Mouse (Mus musculus) liver, embryonic 16.5 days (tissue): ENCODE measurements around the gene Slc16a12. TPM values are rescaled to one million over a fixed set of nuclear protein-coding genes. Genes with fewer than 3 reads are reported as not detected.

ENCODE experiments used
- ATAC-seq: fragments of 200-750 bp; cut with Nextera tagmentation; 2 replicates; pipeline ENCODE4 v1.8.0; 2017; ENCODE audit warnings: low read depth, mild to moderate bottlenecking, moderate number of reproducible peaks, moderate library complexity
- H3K27ac ChIP-seq: fragments of 300-500 bp; sonication (generic); 2 replicates; pipeline ENCODE4 v1.5.1; 2014; ENCODE audit warnings: mild to moderate bottlenecking, low read length
- H3K27me3 ChIP-seq: fragments of 300-500 bp; sonication (generic); 2 replicates; pipeline ENCODE4 v1.6.1; 2014; ENCODE audit warnings: low read depth, low read length, mixed read lengths; ENCODE audit not compliant: control insufficient read depth, insufficient read depth
- H3K36me3 ChIP-seq: fragments of 300-500 bp; sonication (generic); 2 replicates; pipeline ENCODE4 v1.6.1; 2014; ENCODE audit warnings: mild to moderate bottlenecking; ENCODE audit not compliant: control insufficient read depth, insufficient read depth
- H3K4me1 ChIP-seq: fragments of 300-500 bp; sonication (generic); 2 replicates; pipeline ENCODE4 v1.6.1; 2014; ENCODE audit warnings: low read depth, low read length, mixed read lengths; ENCODE audit not compliant: control insufficient read depth
- H3K4me2 ChIP-seq: fragments of 300-500 bp; sonication (generic); 2 replicates; pipeline ENCODE4 v1.6.1; 2014; ENCODE audit warnings: low read depth, low read length, mixed read lengths
- H3K4me3 ChIP-seq: fragments of 300-500 bp; sonication (generic); 2 replicates; pipeline ENCODE4 v1.5.1; 2014; ENCODE audit warnings: low read depth, mild to moderate bottlenecking, low read length
- H3K9ac ChIP-seq: fragments of 300-500 bp; sonication (generic); 2 replicates; pipeline ENCODE4 v1.6.1; 2014; ENCODE audit warnings: low read depth, low read length
- H3K9me3 ChIP-seq: fragments of 300-500 bp; sonication (generic); replicated peaks from 2 replicates; pipeline ENCODE4 v1.6.1; 2016; ENCODE audit warnings: low read length; ENCODE audit not compliant: control insufficient read depth
- WGBS: fragments of 180-500 bp; shearing (Covaris S2); extraction: QIAGEN DNeasy Blood & Tissue Kit; methylation state at CpG from one replicate; pipeline ENCODE4 v1.1.7; 2014; ENCODE audit not compliant: insufficient replicate concordance; 5-methylcytosine and 5-hydroxymethylcytosine counted together
- polyA plus RNA-seq: library from polyadenylated mRNA; unstranded; fragments of >200 nt; fragmentation: Nextera tagmentation; extraction: Ambion mirVana; gene quantifications from 2 replicates; pipeline ENCODE4 v1.2.1, GENCODE M21; 2015

Gene Slc16a12
- polyA plus RNA-seq, 1 experiment from 2014 or later, result 16.5 TPM

DNA sequence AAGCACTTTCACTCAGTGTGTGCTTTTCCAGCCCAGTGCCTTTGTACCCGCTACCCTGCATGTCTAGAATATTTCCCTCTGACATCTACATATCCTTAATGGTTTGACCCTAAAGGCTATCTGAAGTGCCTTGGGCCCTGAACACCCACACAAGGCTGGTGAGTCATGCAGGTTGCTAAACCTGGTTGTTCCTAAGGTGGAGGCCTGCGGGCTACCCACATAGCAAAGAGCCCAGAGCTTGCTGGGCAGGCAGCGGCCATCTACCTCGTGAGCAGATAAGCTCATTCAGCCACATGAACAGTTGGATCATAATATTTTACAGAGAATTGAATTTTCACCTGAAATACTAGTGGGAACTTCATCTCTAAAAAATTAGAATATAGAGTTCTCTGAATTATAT is 11.2 kb downstream of the Slc16a12 start:
- H3K4me1 ChIP-seq, result no peaks in the 10 kb centered on the region
- no peak overlapping the region for H3K9ac ChIP-seq
- no peak overlapping the region for H3K4me2 ChIP-seq
- 72% methylated on average over 4 of the region's 4 CpGs for WGBS
- no peak overlapping the region for H3K4me3 ChIP-seq
- H3K9me3 ChIP-seq, result no peaks in the 10 kb centered on the region
- no peaks in the 10 kb centered on the region for H3K36me3 ChIP-seq
- no peak overlapping the region for H3K27ac ChIP-seq
- no peaks in the 10 kb centered on the region for H3K27me3 ChIP-seq
- no peak for ATAC-seq

DNA sequence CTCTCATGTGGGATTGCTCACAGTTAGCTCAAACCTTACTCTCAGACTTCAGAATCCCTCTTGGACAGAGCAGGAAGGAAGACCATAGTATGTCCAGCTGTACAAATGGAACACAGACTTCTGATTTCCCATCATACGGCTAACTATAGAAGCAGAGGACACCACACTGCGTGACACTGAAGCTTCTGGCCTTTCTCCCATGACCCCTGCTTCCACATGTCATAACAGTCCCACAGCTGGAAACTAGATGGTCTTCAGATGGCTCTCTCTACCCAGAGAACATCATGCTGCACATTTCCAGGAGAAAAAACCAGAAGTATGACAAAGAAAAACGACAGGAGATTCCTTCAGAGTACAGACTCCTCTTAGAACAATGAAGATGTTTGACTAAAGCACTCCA is 14.1 kb downstream of the Slc16a12 start:
- Histone ChIP-seq H3K27ac (no peak overlapping the region), H3K4me2 (no peak overlapping the region), H3K4me3 (no peak overlapping the region), H3K36me3 (no peaks in the 10 kb centered on the region), H3K9ac (no peak overlapping the region), H3K4me1 (no peaks in the 10 kb centered on the region), H3K9me3 (no peaks in the 10 kb centered on the region), H3K27me3 (no peaks in the 10 kb centered on the region)
- ATAC-seq, result no peak
- WGBS, result 61% methylated on average over 3 of the region's 3 CpGs

DNA sequence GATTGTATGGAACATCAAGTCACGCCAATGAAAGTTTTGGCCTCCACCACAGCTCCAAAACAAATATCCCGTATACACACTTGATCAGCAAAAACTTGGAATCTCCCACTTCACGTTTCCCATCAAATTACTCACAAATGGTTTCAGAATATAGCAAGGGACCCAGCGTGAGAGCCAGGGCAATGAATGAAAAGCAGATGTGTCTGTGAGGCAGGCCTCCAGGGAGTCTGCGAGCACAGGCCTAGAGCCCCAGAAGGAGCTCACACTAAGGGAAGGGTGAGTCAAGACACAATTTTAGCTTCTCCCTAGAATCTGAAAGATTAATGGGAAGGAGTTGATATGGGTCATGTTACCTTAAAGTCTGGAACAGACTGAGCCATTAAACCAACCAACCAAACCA is 15.7 kb downstream of the Slc16a12 start:
- WGBS, result 61% methylated on average over 5 of the region's 5 CpGs
- no peak overlapping the region for H3K27ac ChIP-seq
- H3K4me1 ChIP-seq, result no peaks in the 10 kb centered on the region
- no peak overlapping the region for H3K9ac ChIP-seq
- no peaks in the 10 kb centered on the region for H3K27me3 ChIP-seq
- ATAC-seq, result no peak
- H3K36me3 ChIP-seq, result no peaks in the 10 kb centered on the region
- H3K9me3 ChIP-seq, result no peaks in the 10 kb centered on the region
- H3K4me3 ChIP-seq, result no peak overlapping the region
- no peak overlapping the region for H3K4me2 ChIP-seq

DNA sequence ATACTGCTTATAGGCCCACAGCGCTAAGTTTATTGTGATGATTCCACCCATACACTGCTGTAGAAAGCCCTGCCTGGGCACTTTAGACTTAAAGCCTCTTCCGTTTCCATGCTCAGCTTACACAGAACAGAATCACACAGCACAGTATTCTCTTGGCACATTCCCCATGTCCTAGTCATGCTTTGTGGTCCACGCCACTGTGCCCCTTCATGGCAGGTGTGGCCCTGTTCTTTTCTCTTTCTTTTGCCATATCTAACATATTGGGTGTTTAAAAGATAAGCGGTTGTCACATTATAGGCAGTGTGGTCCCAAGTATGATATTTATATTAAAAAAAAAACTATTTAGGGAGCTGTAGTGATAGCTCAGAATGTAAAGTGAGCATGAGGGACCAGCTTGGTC is 16.5 kb downstream of the Slc16a12 start:
- H3K4me1 ChIP-seq, result no peaks in the 10 kb centered on the region
- H3K36me3 ChIP-seq, result no peaks in the 10 kb centered on the region
- H3K27ac ChIP-seq, result no peak overlapping the region
- WGBS, result 64% methylated on average over 4 of the region's 4 CpGs
- H3K9ac ChIP-seq, result no peak overlapping the region
- no peaks in the 10 kb centered on the region for H3K9me3 ChIP-seq
- H3K4me2 ChIP-seq, result no peak overlapping the region
- no peaks in the 10 kb centered on the region for H3K27me3 ChIP-seq
- no peak for ATAC-seq
- H3K4me3 ChIP-seq, result no peak overlapping the region

DNA sequence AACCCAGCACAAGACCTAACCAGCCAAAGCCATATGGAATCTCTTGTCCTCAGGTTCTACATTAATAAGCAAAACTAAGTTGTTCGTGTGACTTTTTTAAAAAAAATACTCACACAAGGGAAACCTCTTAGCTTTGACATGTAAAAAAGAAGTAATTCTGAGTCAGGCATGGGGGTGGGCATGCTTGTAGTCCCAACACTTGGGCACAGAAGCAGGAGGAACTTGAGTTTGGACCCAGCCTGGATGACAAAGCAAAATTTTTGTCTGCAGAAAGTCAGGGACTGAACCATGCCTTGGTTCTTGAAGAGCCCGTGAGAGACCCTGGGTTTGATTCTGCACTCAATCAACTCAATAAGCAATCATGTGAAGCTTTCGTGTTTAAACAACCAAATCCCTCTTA is 17.6 kb downstream of the Slc16a12 start:
- Histone ChIP-seq H3K4me3 (no peak overlapping the region), H3K27me3 (no peaks in the 10 kb centered on the region), H3K9me3 (no peaks in the 10 kb centered on the region), H3K27ac (no peak overlapping the region), H3K9ac (no peak overlapping the region), H3K4me2 (no peak overlapping the region), H3K4me1 (no peaks in the 10 kb centered on the region), H3K36me3 (no peaks in the 10 kb centered on the region)
- 31% methylated on average over 3 of the region's 3 CpGs for WGBS
- no peak for ATAC-seq

DNA sequence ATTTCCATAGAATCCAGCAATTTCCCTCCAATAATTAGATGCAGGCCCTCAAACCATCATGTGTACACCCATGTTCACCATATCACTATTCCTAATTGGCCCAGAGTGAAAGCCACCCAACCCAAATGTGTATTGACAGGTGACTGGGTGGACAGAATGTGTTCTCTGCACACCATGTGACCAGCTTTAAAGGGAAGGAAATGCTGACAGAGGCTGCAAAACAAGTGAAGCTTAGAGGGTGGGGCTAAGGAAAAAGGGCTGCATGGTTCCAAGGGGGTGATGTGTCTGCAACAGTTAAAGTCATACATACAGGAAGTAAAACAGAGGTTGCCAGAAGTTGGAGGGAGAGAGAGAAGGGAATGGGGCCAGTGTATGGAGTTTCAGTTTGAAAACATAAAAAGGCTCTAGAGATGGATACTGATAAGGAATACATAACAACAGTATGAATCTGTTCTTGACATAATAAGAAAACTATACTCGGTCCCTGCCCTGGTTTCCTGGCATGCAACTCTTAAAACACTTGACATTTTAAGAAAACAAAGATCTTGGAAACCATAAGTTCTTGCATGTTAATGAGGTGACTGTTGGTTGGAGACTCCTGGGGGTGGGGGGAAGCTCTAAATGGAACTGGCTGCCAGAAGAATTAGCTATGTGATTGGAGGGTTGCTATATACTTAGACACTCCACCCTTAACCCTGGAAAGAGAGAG is 20.7 kb downstream of the Slc16a12 start:
- no peak overlapping the region for H3K27ac ChIP-seq
- no peak overlapping the region for H3K9ac ChIP-seq
- H3K4me1 ChIP-seq, result no peaks in the 10 kb centered on the region
- no peak overlapping the region for H3K4me3 ChIP-seq
- no peak overlapping the region for H3K4me2 ChIP-seq
- no peaks in the 10 kb centered on the region for H3K9me3 ChIP-seq
- ATAC-seq, result no peak
- 43% methylated on average over 1 of the region's 1 CpGs for WGBS
- H3K36me3 ChIP-seq, result no peaks in the 10 kb centered on the region
- H3K27me3 ChIP-seq, result no peaks in the 10 kb centered on the region

DNA sequence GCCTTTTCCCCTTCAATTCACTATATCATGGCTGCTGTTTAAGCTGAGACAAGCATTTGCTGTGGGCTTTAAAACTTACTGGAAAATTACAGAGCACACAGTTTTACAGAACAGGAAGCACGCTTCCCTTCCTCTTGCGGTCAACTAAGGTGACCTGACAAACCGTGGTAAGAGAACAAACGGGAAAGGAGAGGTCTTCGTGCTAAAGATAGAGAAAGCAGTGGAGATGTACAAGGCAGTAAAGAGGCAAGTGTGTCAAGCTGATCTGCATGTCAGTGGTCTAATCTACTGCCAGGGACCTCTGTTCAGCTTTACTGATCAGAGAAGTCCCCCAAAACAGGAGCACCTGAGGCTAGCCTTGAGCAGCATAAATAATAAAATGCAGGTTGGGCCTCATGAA is 21.7 kb downstream of the Slc16a12 start:
- H3K9me3 ChIP-seq, result no peaks in the 10 kb centered on the region
- peak; percentile 16; the same call in 1 of the 2 replicates for ATAC-seq
- no peak overlapping the region for H3K27ac ChIP-seq
- H3K27me3 ChIP-seq, result no peaks in the 10 kb centered on the region
- H3K4me1 ChIP-seq, result no peaks in the 10 kb centered on the region
- no peak overlapping the region for H3K4me2 ChIP-seq
- no peak overlapping the region for H3K9ac ChIP-seq
- 25% methylated on average over 5 of the region's 5 CpGs for WGBS
- H3K4me3 ChIP-seq, result no peak overlapping the region
- no peaks in the 10 kb centered on the region for H3K36me3 ChIP-seq

DNA sequence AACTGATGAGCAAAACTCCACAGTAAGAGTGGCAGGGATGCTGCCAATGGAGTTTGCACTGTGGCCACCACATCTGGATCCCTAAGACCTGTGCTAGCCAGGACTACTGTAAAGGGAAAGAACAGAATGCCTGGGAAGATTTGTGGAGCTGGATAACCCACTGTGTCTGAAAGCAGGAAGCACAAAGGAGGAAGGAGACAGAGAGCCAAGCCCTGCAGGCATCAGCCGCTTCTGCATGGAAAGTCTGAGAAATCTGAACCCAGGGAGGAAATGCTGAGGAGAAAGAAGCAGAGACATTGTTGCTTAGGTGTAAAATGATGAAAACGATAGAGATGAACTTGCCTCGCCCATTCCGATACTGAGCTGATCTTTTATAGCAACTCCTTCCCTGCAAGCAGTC is 22.5 kb downstream of the Slc16a12 start:
- Histone ChIP-seq H3K4me1 (no peaks in the 10 kb centered on the region), H3K9ac (no peak overlapping the region), H3K27me3 (no peaks in the 10 kb centered on the region), H3K9me3 (no peaks in the 10 kb centered on the region), H3K36me3 (no peaks in the 10 kb centered on the region), H3K27ac (no peak overlapping the region), H3K4me2 (no peak overlapping the region), H3K4me3 (no peak overlapping the region)
- no peak for ATAC-seq
- WGBS, result 67% methylated on average over 4 of the region's 4 CpGs

DNA sequence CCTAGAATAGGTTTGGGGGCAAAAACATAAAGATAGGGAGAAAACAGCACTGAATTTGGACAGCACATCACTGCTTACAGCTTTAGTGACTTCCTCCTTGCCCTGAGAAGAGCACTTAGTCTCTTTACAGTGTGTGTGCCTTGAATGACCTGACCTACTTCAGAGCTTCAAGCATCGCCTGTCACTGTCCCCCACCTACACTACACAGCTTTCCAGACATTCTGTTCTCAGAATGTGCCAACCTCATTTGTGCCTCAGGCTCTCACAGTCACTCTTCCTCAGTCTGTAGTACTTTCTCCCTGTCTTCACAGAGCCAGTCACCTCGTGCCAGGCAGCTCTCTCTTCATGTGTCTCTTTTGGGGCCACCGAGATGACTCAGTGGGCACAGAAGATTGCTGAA is 24.5 kb downstream of the Slc16a12 start:
- Histone ChIP-seq H3K36me3 (no peaks in the 10 kb centered on the region), H3K4me1 (no peaks in the 10 kb centered on the region), H3K9ac (no peak overlapping the region), H3K27ac (no peak overlapping the region), H3K27me3 (no peaks in the 10 kb centered on the region), H3K9me3 (no peaks in the 10 kb centered on the region), H3K4me3 (no peak overlapping the region), H3K4me2 (no peak overlapping the region)
- 59% methylated on average over 3 of the region's 3 CpGs for WGBS
- ATAC-seq, result no peak
